Mouse (Mus musculus): ENCODE data around the gene Snrnp70.
"Not testable (repeated sequence)": the region's sequence is repeated elsewhere in the genome, so short reads cannot be mapped to it uniquely, and the experiment has no call there.

Snrnp70 gene

GRCm38 (mm10) chr7:45368178-45368577 lies 27.4 kb downstream of the Snrnp70 start:
- no peak for DNase-seq (ENCODE audit: low spot score in 2 of 2)

- peak; percentile 97 to 98 for DNase-seq (ENCODE audit: low spot score in 2 of 2)
Observed at GRCm38 (mm10) chr7:45367020-45367880, 28.3 kb downstream of the Snrnp70 start.

GRCm38 (mm10) chr7:45366652-45367019 lies 28.9 kb downstream of the Snrnp70 start, which contains the start of gene Ppfia3:
TSS of gene Ppfia3 (minus strand) at chr7:45367019.
- peak in 1 of 2 experiments; percentile 44 for DNase-seq (ENCODE audit: low spot score in 2 of 2)

GRCm38 (mm10) chr7:45365742-45366651 lies 29.5 kb downstream of the Snrnp70 start:
- DNase-seq (ENCODE audit: low spot score in 2 of 2), result peak in 1 of 2 experiments; percentile 47

- DNase-seq (ENCODE audit: low spot score in 2 of 2), result no peak
Observed at GRCm38 (mm10) chr7:45363983-45364382, 31.6 kb downstream of the Snrnp70 start.

- no peak for DNase-seq (ENCODE audit: low spot score in 2 of 2)
Observed at GRCm38 (mm10) chr7:45362801-45363200, 32.7 kb downstream of the Snrnp70 start.

GRCm38 (mm10) chr7:45361243-45361804 lies 34.2 kb downstream of the Snrnp70 start:
- peak; percentile 72 to 85 for DNase-seq (ENCODE audit: low spot score in 2 of 2)

- no peak for DNase-seq (ENCODE audit: low spot score in 2 of 2)
Observed at GRCm38 (mm10) chr7:45360404-45361125, 35.0 kb downstream of the Snrnp70 start.

GRCm38 (mm10) chr7:45359081-45359480 lies 36.5 kb downstream of the Snrnp70 start:
- not testable (repeated sequence) for DNase-seq (ENCODE audit: low spot score in 2 of 2)

- DNase-seq (ENCODE audit: low spot score in 2 of 2), result no peak
Observed at GRCm38 (mm10) chr7:45356087-45356486, 39.5 kb downstream of the Snrnp70 start.

GRCm38 (mm10) chr7:45355318-45356020 lies 40.1 kb downstream of the Snrnp70 start:
- no peak for DNase-seq (ENCODE audit: low spot score in 2 of 2)

- DNase-seq (ENCODE audit: low spot score in 2 of 2), result no peak
Observed at GRCm38 (mm10) chr7:45353041-45353440, 42.5 kb downstream of the Snrnp70 start.

GRCm38 (mm10) chr7:45346905-45347304 lies 48.6 kb downstream of the Snrnp70 start:
- no peak for DNase-seq (ENCODE audit: low spot score in 2 of 2)

- no peak for DNase-seq (ENCODE audit: low spot score in 2 of 2)
Observed at GRCm38 (mm10) chr7:45343543-45343942, 52.0 kb downstream of the Snrnp70 start.

- no peak for DNase-seq (ENCODE audit: low spot score in 2 of 2)
Observed at GRCm38 (mm10) chr7:45342081-45342480, 53.5 kb downstream of the Snrnp70 start.

GRCm38 (mm10) chr7:45341303-45341702 lies 54.2 kb downstream of the Snrnp70 start:
- DNase-seq (ENCODE audit: low spot score in 2 of 2), result peak in 1 of 2 experiments; percentile 91

- DNase-seq (ENCODE audit: low spot score in 2 of 2), result no peak
Observed at GRCm38 (mm10) chr7:45340669-45341068, 54.9 kb downstream of the Snrnp70 start.

- no peak for DNase-seq (ENCODE audit: low spot score in 2 of 2)
Observed at GRCm38 (mm10) chr7:45340066-45340442, 55.5 kb downstream of the Snrnp70 start.

- DNase-seq (ENCODE audit: low spot score in 2 of 2), result no peak
Observed at GRCm38 (mm10) chr7:45339410-45340065, 56.0 kb downstream of the Snrnp70 start.

Measured in left cerebral cortex, adult 9 months (tissue).